Mouse (Mus musculus): Measurements from ENCODE around the gene Pdcd6.

Gene Pdcd6

DNA sequence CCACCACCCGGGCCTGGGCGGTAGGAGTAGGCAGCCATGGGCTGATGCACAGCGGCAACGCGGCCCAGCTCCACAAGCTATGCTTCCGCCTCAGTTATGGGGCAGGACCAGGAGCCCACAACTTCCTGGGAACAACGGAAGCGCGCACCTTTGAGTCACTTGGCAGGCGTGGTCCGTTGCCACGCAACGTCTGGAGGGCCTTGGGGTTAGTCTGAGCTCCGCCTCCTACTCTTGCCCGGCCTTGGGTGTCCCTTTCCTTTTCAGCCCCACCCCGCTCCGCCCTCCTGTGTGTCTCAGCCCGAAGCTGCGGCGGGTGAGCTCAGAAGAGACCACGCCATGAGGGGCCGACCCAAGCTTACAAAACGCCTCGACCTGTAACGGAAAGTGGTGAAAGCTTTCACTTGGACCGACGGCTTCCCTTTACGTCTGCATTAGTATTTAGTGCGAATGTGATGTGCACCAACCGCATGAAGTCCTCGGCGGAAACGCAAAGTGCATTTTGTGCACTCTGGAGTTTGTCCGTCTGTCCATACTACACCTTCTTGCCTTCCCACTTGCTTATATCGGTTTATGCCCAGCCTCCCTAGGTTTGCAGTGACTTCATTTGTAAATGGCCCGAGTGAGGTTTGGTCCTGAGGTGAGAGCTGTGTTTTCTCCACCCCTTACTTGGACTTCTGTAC is at the start of gene Pdcd6:
Gene Pdcd6, minus strand, starts transcription at position 411 of the 680 bp plus-strand sequence.
- peak; percentile 89 for DNase-seq (ENCODE audit: extremely low spot score, low spot score)

DNA sequence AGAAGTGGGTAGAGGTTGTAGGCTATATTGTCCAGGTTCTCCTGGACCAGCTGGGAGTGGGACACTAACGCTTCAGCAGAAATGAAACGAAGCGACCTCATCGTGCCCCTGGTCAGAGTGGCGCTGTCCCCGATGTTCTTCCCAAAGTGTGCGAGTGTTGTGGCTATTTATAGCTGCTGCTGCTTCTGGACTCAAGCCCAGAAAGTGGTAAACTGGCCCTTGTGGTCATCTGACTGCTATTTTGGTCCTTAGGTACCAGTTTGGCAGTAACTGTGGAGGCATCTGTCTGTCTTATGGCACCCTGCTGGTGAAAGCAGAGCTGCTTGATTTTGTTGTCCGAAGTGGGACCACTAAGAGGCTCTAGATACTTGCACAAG is 46.5 kb upstream of the Pdcd6 start, which contains the start of gene Lrrc14b:
Gene Lrrc14b, minus strand, starts transcription at position 147 of the 377 bp plus-strand sequence.
- DNase-seq (ENCODE audit: extremely low spot score, low spot score) = no peak

DNA sequence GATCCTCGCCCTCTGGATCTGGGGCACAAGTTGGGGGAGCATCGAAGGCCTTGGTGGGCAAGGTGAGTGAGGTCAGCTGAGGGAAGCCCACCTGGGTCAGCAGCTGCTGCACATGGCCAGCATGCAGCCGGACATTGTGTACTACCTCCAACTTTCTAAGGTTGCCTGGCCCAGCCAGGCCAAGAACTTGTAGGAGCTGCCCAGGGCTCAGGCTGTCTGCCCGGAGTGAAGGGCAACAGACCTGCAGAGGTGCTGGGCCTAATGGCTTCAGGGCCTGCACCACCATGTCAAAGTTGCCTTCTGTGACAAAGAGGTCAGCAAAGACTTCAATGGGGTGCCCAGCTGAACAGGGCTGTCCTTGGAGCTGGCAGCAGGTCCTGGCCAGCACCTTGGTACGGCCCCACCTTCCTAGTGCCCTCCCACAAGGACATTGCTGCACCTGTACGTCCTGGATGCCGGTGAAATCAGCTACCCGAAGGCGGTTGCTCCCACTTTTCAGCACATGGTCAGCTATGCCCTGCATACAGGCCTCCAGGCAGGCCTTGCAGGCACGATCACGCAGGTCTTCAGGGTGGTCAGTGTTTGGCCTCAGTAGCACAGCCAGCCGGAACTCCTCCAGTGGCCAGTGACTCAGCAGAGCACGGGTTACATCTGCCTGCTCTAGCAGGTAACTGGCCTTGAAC is 45.9 kb upstream of the Pdcd6 start:
- DNase-seq (ENCODE audit: extremely low spot score, low spot score) = no peak

DNA sequence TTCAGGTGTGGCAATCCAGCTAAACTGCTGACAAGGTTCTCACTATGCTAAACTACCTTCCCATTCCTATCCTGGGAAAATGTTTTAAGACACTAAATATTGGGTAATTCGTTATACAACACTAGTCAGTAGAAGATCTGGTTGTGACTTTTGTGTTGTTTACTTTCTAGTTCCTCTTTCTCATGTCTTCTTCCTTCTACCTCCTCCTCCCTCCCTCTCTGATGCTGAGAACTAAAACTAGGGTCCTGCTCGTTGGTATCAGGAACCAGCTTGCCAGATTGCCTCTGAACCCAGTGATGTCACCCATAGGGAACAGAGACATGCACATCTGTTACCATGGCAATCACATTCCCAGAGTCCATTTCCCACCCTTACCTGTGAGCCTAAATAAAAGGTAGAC is 44.8 kb upstream of the Pdcd6 start:
- DNase-seq (ENCODE audit: extremely low spot score, low spot score) = no peak

DNA sequence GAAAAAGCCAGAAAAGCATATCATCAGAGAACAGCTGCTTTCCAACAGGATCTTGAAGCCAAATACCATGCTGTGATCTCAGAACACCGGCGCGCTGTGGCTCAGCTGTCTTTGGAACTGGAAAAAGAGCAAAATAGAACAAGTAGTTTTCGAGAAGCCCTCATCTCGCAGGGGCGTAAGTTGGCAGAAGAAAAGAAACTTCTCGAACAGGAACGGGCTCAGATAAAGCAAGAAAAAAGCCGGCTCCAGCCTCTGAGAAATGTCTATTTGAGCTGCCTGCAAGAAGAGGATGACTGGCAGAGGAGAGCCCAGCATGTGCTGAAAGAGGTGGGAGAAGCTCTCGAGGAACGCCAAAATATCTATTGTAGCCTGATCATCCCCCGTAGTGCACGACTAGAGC is 39.1 kb upstream of the Pdcd6 start:
- DNase-seq (ENCODE audit: extremely low spot score, low spot score) = no peak

DNA sequence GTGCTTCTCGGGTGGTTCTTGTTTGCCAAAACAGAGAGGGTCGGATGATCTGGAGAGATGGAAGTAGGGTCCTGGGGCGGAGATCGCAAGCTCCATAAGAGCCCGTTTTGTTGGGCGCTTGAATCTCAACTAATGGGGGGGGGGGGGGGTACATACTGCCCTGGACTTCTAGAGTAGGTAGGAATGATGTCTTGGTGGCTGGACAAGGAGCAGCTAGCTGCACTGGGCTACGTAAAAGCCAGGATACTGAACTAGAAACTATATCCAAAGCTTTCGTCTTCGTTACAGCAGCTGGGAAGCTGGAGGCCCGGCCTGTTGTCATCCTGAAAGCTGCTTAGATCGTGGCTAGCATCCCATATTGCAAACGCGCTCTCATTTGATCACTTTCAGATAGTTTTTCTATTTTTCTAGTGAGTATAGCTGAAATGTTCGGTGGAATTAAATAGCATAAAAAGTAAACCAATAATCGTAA is 33.1 kb upstream of the Pdcd6 start:
- no peak for DNase-seq (ENCODE audit: extremely low spot score, low spot score)

DNA sequence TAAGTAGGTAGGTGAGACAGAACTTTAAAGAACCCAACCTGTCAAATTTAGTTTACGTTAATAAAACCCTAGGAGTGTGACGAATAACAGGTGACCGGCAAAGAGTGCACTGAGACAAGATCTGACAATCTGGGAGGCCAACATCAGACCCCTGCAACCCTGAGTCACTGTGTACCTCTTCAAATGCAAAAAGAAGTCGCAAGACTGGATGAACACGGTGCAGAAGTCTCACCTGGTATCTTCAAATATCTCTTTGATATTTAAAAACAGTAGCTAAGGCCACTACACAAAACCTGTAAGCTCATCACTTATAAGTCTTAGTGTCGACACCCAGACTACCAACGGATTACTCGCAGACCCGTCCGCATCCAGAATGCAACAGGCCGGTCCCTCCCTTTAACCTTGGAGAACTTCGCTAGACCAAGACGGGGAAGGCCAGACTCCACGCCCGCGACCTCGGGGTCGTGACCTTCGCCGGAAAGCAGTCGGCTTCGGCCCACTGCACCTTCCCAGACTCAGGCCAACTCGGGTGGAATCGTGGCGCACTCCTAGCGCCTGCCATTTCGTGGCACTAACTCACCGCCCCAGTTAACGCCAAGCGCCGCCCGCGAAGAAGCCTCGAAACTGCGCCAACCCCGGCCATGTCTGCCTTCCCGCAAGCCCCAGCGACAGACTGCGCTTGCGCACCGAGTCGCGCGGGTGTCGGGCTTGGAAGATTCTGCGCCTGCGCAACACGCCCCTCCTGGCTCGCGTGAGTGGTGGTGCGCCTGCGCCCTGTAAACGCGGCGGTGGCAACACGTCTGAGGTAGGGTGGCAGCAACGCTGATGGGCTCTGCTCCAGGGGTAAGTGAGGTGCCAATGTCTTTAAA is 32.4 kb upstream of the Pdcd6 start, which contains the start of the genes Sdha and Ccdc127:
Gene Sdha, minus strand, starts transcription at position 715 of the 869 bp plus-strand sequence.
Gene Ccdc127, plus strand, starts transcription at position 744 of the 869 bp plus-strand sequence.
- DNase-seq (ENCODE audit: extremely low spot score, low spot score) = peak; percentile 99

DNA sequence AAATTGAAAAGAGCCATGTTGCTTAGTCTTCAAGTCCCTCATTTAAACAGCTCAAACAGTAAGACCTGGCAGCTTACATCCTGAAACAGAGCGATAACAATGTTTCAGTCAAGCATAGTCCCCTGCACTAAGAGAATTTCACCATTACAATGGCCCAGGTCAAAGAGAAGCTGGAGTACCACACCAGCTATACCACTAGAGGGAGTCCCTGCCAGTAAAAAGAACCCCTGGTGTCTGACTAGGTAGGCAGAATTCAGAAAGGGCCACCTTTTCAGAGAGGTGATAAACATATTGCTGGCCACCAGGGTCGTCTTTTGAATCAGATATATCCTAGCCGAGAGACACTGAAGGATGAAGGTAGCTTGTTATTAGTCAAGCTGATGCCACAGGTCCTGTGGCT is 23.7 kb upstream of the Pdcd6 start:
- no peak for DNase-seq (ENCODE audit: extremely low spot score, low spot score)

DNA sequence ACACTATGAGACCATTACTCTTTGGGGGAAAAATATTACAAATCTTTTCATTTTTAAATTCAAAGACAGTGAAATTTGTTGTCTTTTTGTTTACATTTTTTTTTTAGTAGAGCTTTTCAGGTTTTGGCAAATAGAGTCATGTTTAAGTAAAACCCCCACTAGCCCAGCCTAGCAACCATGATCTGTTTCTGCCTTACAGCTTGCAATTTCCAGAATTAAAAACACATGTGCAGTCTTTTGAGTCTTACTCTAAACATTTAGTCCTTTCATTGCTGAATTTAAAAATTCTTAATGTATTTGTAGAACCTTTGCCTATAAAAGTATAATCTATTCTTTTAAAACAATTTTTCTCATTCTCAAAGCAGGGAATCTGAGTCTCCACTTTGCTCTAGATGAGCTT is 11.9 kb upstream of the Pdcd6 start:
- no peak for DNase-seq (ENCODE audit: extremely low spot score, low spot score)

DNA sequence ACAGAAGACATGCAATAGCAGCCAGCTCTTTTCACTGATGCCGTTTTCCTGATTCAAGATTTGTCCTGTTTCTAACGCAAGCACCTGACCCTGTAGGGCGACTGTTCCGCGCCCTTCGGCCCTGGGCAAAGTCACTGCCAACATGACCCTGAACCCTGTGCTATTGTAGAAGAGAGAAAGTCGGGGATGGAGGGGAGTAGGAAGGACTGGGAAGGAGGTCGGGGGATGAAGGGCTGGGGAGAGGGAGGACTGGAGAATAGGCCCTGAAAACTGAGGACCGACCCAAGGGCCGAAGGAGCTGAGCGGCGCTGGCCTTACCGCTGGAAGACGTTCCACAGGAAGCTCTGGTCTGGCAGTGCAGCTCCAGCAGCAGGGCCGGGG is 601 bp downstream of the Pdcd6 start:
- no peak for DNase-seq (ENCODE audit: extremely low spot score, low spot score)

DNA sequence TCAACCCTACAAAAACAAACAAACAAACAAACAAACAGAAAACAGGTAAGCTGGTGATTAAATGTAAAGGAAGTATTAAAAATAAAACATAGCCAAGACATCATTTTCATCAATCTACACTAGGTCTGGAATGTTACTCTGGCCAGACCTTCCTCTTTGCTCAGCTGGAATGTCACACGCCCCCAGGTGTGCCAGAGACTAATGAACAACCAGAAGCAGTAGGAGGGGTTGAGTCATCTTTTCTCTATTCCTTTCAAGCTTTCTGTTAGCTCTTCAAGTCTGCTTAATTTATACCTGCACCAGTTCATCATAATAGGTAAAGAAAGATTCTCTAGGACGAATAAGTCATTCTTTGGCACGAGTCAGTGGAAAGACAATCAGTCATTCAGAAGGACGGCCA is 994 bp downstream of the Pdcd6 start:
- DNase-seq (ENCODE audit: extremely low spot score, low spot score) = no peak

DNA sequence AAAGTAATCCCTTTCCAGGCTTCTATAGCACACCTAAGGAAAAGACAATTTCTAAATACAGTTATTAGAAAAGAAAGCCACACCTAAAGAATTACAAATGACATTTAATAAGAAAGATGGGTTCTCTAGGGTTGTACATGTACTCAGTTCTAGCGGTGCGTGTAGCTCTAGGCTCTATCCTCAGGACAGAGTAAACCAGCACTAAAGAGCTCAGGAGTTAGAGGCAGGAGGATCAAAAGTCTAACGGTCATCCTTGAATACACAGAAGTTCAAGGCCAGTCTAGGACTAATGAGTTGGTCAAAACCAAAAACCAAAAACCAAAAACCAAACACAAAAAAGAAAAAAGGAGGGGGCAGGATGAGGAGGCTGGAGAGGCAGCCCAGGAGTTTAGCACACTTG is 2.8 kb downstream of the Pdcd6 start:
- DNase-seq (ENCODE audit: extremely low spot score, low spot score) = no peak

DNA sequence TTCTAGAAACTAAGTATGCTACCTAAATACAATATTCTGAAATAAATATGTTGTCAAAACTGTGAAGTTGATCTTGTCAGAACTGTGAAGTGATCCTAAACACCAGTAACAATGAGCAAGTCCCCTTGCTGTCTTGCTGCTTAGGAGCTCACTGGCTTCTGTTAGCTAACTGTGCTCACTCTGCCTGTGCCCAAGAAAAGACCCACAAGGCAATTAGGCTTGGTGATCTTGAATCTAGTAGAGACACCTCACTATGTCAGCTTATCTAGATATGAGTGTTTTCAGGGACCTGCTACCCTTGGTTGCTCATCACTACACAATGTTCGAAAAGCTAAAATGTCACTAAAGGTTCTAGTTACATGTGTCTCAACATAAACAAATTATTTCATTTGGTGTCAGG is 11.6 kb downstream of the Pdcd6 start:
- no peak for DNase-seq (ENCODE audit: extremely low spot score, low spot score)

DNA sequence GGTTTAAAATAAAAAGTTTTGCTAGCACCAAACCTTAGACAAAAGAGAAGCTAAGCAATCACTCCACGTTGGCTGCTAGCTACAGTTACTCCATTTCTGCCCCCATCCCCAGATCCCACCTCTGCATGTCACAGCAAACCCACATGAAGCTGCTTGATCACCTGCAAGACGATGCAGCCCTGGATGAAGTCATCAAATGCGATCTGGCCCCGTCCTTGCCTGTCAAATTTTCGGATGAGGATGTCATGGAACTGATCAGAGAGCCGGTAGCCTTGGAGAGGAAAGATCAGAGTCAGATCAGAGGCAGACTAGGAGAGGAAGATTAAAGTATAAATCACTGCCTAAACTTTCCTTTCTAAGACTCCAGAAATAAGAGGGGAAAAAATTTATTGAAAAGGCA is 12.0 kb downstream of the Pdcd6 start:
- DNase-seq (ENCODE audit: extremely low spot score, low spot score) = no peak

DNA sequence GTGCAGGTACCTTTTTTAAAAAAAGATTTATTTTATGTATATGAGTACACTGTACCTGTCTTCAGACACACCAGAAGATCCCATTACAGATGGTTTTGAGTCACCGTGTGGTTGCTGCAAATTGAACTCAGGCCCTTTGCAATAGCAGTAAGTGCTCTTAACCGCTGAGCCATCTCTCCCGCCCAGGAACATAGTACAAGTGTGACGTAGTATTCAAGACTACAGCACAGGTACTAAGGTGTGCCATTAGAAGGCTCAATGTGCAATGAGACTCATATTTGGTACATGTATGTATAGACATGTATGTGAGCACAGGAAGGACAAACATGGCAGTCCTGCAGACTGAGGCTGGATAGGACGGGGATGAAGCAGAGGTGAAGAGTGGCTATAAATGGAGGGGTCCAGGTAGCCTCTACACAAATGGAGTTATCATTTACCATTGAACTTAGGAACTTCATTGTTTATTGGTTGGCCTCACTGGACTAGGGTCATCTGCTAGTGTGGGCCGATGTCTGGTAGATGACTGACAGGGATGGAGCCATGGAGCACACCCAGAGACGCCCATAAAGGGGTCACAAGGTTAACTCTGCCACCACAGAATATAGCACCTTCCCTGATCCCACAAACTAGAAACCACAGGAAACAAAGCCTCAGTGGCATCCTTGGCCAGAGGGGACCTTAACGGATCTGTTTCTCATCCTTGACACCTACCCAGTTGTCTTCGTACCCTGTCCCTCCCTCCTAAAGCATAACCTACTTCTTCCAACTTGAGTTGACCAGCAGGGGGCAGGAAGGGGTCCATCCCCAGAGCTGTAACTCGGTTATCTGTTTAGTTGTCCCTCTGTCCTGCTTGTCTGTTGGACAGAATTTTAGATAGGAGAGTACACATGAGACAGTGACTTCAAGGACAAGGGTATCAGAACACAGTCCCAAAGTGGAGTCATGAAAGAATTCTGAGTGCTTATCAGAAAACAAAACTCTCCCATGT is 15.0 kb downstream of the Pdcd6 start:
- no peak for DNase-seq (ENCODE audit: extremely low spot score, low spot score)

DNA sequence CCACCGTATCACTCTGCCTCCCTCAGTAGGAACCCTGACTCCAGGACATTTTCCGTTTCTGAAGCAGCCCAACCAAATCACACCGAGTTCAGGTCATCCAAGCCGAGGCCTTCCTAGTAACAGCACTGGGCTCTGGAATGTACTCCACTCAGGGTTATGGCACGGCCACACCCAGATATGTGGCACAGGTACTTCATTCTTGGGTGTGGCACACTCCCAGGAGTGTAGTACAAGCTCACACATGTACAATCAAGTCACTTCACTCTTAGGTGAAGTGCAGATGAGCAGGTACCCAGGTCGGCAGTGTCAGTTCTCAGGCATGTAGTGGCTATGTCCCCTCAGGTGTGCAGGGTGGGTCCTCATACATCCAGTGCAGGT is 15.8 kb downstream of the Pdcd6 start:
- no peak for DNase-seq (ENCODE audit: extremely low spot score, low spot score)

DNA sequence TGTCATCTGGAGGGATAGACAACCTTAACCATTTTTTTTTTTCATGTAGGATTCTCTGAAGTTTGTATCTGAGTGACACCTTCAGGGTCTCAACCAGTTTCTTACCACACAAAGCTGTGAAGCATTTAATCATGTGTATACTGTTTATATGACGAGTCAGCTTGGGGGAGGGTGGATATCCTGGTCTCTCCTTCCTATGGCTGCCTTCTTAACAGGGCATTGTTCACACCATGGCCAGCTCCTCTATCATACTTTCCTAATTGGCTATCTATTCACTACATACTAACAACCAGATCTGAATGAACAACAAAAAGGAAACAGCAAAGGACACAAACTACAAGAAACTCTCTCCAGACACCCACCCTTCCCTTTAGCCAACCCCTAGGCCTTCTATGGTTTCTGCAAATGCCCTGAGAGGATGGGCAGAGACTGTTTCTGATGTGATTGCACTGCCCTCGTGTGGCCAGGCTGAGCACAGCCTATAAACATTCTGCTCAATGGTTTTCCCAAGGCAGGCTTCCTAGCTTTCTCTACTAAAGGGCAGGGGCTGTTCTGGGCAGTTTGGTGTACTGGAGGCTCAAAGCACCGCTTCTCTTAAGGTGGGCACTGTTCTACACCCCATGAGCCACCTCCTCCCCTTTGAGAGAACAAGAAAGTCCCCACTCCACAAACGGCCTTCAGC is 16.3 kb downstream of the Pdcd6 start:
- DNase-seq (ENCODE audit: extremely low spot score, low spot score) = peak; percentile 68

DNA sequence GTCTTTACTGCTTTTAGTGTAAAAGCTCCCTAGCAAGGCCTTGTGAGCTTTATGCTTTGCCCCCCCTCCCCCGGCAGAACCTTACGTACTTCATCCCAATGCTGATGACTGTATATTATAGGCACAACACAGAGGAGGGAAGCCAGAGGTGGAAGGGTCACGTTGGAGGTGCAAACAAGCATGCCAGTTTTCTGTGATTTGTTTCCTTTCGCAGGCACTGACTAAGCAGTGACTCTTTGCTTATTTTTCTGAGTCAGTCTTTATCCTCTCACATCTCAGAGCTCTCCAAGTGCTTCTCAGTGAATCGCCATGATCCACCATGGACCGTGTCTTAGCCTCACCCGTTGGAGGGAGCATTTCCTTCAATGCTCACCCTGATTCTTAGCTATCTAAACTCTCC is 21.0 kb downstream of the Pdcd6 start:
- no peak for DNase-seq (ENCODE audit: extremely low spot score, low spot score)

DNA sequence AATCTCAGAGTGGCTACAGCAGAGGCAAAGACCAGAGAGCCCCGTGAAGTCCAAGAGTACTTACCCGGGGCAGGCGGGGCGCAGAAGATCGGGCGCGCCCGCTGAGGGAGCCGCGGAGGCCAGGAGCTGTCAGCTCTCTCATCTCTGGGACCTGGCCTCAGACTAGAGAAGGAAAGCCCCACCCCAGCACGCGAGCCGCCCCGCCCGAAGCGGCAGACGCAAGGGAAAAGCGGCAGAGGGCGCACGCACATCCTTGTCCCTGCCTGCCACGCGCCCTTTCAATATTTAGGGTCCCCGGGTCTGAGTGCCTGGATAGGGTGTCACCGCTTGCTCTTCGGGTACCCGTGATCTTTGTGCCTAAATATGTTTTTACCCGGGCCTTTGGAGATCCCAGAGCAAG is 25.2 kb downstream of the Pdcd6 start, which contains the start of gene Ahrr:
Gene Ahrr, minus strand, starts transcription at position 165 of the 400 bp plus-strand sequence.
- DNase-seq (ENCODE audit: extremely low spot score, low spot score) = peak; percentile 61

DNA sequence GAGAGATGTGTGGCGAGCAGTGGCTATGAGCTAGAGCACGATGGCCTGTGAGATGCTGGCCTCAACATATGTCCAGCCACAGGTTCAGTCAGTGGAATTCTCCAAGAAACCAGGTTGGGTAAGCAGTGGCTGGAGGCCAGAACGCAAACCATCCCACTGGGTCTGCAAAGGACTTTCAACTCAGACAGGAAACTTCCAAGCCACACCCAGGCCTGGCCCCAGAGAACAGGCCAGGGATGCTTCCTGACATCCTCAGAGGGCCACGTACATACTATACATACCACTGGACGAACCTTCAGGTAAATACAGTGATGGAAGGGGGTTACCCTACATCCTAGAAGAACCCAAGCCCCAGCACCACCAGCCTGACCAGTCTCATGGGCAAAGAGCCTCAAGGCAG is 27.7 kb downstream of the Pdcd6 start:
- DNase-seq (ENCODE audit: extremely low spot score, low spot score) = no peak

Measured in neural tube, embryonic 10.5 days (tissue).